ENCODE assay signal across 10 mouse cellular contexts in genomic region chr11:85571936-85572335, GRCm38 (mm10).
DNase-seq lines count a peak whose midpoint lies in the region; ATAC-seq lines count a peak whose summit lies in the region.
"Had no signal": no experiment of that assay in that cellular context is flagged by ENCODE, and none has a peak within 500 bp of the region (broad histone marks: within the 10 kb centered on the region; RNA-seq: fewer than 3 reads in every experiment).

No protein-coding gene starts in this region.

- peaks cover 26% of the 10 kb centered on the region for H3K4me1 ChIP-seq in kidney, embryonic 15.5 days
- H3K4me1 ChIP-seq in heart, embryonic 14.5 days (ENCODE audit: control insufficient read depth in 2 of 2, insufficient read depth in 2 of 2, low read length in 2 of 2), result peaks cover 13 to 45% of the 10 kb centered on the region in 2 experiments

- WGBS in kidney, embryonic 15.5 days, result 49% methylated on average over 5 of the region's 5 CpGs
- WGBS in heart, embryonic 14.5 days, result 20% methylated on average over 5 of the region's 5 CpGs

- H3K9ac ChIP-seq in kidney, embryonic 15.5 days, result no peak overlapping the region
- H3K9ac ChIP-seq in heart, embryonic 14.5 days (ENCODE audit: low read length), result peak overlapping the region; percentile 31; the same call in 1 of the 2 replicates

- H3K36me3 ChIP-seq in kidney, embryonic 15.5 days, result no peaks in the 10 kb centered on the region
- H3K36me3 ChIP-seq in heart, embryonic 14.5 days (ENCODE audit: control insufficient read depth, insufficient read depth, low read length), result no peaks in the 10 kb centered on the region

- H3K27me3 ChIP-seq in kidney, embryonic 15.5 days, result no peaks in the 10 kb centered on the region
- H3K27me3 ChIP-seq in heart, embryonic 14.5 days (ENCODE audit: control insufficient read depth, insufficient read depth, low read length), result no peaks in the 10 kb centered on the region

- no peak for ATAC-seq in kidney, embryonic 15.5 days (replicated peaks; ENCODE audit: low FRiP score)
- ATAC-seq in heart, embryonic 14.5 days (ENCODE audit: insufficient number of reproducible peaks, insufficient read depth, low FRiP score, low read depth), result no peak; the same call in 1 of the 2 replicates

- peak overlapping the region; percentile 66 for H3K27ac ChIP-seq in kidney, embryonic 15.5 days
- peak overlapping the region; percentile 76 to 86 for H3K27ac ChIP-seq in heart, embryonic 14.5 days (replicated peaks in 1 of 2; ENCODE audit: control insufficient read depth in 1 of 2, insufficient read depth in 1 of 2, low read depth in 2 of 2, low read length in 2 of 2)

- no peak overlapping the region for H3K4me2 ChIP-seq in kidney, embryonic 15.5 days
- peak overlapping the region; percentile 5; the same call in 1 of the 2 replicates for H3K4me2 ChIP-seq in heart, embryonic 14.5 days (ENCODE audit: low read length)

- no peaks in the 10 kb centered on the region for H3K9me3 ChIP-seq in kidney, embryonic 15.5 days (replicated peaks)
- no peaks in the 10 kb centered on the region for H3K9me3 ChIP-seq in heart, embryonic 14.5 days (ENCODE audit: control insufficient read depth, low read length)

- no peak overlapping the region for H3K4me3 ChIP-seq in kidney, embryonic 15.5 days (replicated peaks)
- no peak overlapping the region for H3K4me3 ChIP-seq in heart, embryonic 14.5 days (ENCODE audit: control insufficient read depth in 1 of 2, insufficient read depth in 1 of 2, low read depth in 1 of 2, low read length in 2 of 2)

- DNase-seq in adrenal gland, adult (ENCODE audit: inconsistent age in 2 of 2, low spot score in 1 of 2), result peak; percentile 32 to 81
- no peak for DNase-seq in adrenal gland, postnatal 4 days (ENCODE audit: low spot score in 2 of 2)
- DNase-seq in kidney, adult 18-20 months, result no peak
- peak; percentile 33 for DNase-seq in brain, adult 2 months (ENCODE audit: low read depth, low spot score)
- DNase-seq in ovary, postnatal 10 days (ENCODE audit: low spot score), result no peak
- no peak for DNase-seq in layer of hippocampus, postnatal 25 days (ENCODE audit: extremely low spot score in 1 of 2, low spot score in 1 of 2)
- DNase-seq: kidney, postnatal 14 days; thymus, postnatal 4 days had no signal

Comparison
In these comparisons a context has a peak if more than half of its experiments do, and no peak if none do; other contexts are left out.
1. DNase-seq: peak in adrenal gland, adult (2 of 2) and brain, adult 2 months (single experiment); none in adrenal gland, postnatal 4 days (0 of 2), kidney, adult 18-20 months (single experiment), ovary, postnatal 10 days (single experiment) and layer of hippocampus, postnatal 25 days (0 of 2).